Mouse (Mus musculus) ovary, postnatal 14 days (tissue): ENCODE data around the gene Pgghg.
"Not testable (repeated sequence)": the region's sequence is repeated elsewhere in the genome, so short reads cannot be mapped to it uniquely, and the experiment has no call there.

Source experiments
- DNase-seq: peaks from one replicate; pipeline ENCODE4 v3.0.0; 2022; ENCODE audit warnings: low spot score

Gene Pgghg

DNA sequence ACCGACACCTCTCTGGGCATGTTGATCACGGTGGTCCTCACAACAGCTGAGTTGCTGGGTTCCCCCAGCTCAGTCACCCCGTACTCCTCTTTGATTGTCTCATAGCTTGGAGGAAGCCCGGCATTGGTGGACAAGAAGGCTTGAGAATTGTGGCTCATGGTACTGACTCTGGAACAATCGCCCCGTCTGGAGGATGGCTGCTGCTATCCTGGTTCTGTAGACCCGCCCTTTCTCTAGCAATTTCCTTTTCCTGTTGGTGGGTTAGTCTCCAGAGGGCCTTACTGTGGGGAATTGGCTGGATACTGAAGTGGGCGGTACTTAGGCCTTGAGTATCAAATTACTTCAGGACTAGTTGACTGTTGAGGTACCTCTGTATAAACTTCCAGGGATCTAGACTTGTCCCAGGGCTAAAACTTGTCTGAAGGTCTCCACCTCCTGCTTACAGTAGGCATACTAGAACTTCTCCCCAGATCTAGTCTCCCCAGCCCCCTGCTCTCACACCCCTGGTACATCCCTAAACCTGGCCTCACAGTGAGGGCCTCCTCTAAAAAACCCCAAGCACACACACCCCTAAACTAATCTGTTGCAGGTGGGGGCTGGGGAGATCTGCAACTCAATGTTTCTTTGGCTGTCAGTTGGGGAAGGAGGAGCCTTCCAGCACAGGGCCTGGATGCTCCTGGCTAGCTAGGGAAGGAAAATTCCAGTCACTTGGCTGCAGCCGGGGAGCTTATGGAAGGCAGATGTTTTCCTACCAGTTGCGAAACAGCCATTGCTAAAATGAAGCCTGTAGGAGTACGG lies 14.8 kb downstream of the Pgghg start, which contains the start of the genes Gm45717 and Ifitm2:
TSS of gene Gm45717 (minus strand) at position 180 of the 798 bp plus-strand sequence.
TSS of gene Ifitm2 (minus strand) at position 230 of the 798 bp plus-strand sequence.
- DNase-seq: peak; percentile 78

DNA sequence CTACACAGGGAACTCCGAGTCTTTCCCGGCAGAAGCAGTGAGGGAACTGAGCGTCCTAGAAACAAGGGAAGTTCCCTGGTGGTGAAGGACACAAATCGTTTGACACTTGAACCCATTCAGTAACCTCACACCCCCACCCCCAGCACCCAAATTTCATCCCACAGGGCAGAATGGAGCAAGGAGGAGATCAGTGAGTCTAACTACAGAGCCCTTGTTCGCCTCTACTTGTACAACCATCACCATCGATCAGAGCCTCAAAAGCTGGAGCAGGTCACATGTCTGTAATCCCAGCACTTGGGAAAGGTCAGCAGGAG lies 15.3 kb downstream of the Pgghg start:
- DNase-seq: no peak

DNA sequence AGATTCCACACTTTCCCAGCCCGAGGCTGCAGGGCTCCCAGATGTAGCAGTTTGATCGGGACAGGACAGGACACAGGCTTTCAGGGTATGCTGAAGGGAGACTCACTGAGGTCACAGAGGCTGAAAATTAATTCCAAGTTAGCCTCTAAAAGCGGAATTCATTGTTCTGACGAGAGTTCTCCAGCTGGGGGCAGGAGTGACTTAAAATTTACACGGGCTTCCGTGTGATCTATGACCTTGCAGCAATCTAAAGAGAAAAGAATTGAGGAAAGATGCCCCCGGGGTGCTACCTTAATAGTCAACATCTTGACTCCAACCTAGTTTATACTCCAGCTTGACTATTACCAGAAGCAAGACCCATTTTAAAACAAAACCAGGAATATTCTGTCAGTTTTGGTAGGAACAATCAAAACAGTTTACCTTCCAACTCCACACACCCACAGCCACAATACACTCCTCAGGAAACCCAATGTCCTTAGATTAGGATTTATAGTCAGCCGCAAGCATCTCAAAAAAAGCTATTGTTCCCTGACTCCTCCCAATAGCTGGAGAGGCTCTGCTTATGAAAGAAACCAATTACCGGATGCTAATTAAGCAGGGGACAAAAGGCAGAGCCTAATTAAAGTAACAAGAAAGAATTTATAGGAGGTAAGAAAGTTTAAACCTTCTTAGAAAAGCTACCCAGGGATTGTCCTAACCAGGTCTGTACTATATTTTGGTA lies 18.1 kb downstream of the Pgghg start:
- DNase-seq: no peak

DNA sequence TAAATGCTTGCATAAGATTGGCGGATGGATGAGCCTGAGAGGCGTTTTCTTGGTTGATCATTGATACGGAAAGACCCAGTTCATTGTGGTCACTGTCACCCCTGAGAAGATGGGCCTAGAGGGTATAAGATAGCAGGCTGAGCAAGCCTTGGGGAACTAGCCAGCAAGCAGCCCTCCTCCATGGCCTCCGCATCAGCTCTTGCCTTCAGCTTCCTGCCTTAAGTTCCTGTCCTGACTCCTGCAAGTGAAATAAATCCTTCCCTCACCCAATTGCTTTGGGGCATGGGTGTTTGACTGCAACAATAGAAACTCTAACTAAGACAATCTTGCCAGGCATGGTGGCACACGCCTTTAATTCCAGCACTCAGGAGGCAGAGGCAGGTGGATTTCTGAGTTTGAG lies 18.8 kb downstream of the Pgghg start:
- DNase-seq: no peak

DNA sequence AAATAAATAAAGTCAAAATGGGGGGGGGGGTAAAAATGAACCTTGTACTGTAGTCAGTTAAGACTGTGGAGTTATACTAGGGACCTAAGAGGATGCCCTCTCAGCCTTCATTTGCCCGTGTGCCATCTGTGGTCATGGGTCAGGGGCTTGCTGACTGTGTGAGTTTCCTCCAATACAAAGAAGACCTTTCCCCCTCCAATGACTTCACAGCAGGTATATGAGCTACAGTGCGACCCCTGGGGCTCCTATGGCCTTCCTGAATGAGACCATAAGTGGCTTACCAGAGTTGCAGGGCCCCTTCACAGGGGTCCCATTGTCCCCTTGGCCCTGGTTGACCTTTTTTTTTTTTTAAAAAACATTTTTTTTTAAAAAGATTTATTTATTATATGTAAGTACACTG lies 20.2 kb downstream of the Pgghg start:
- no peak for DNase-seq

DNA sequence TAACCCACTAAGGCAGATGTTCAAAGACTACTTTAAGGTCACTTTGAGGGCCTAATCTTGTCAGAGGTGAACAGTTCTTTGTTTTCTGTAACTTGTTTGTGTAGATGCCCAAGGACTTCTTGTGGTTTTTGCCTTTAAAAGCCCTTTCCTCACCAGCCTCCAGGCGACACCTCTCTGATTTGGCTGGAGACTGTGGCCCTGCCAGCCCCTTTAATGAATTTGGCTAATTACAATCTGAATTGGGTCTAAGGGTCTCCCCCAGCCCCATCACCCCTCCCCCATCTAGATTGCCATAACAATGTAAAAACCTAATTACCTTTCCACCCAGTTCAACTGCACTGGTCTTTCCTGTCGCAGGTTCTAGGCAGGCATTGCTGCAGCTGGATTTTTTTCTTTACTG lies 21.5 kb downstream of the Pgghg start:
- DNase-seq: no peak

GRCm38 (mm10) chr7:140966921-140967320 lies 25.7 kb downstream of the Pgghg start, which contains the start of gene Ifitm1:
TSS of gene Ifitm1 (plus strand) at chr7:140967221.
- no peak for DNase-seq

- no peak for DNase-seq
Measured at GRCm38 (mm10) chr7:140967862-140968591, 26.8 kb downstream of the Pgghg start.

DNA sequence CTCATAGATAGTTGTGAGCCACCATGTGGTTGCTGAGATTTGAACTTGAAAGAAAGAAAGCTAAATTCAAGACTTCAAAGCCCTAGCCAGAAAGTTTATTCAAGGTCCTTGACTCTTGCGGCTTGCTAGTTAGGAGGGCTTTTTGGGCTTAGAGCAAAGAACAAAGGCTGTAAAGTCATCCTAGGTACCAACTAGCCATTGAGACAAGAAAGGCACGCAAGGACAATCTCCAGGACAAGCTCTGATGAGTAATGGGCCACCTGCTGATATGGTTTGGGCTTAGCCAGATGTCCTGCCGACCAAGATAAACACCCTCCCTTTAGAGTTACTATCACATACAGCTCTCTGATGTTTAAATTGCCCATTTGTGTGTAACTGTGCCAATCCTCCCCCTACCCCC lies 27.5 kb downstream of the Pgghg start:
- not testable (repeated sequence) for DNase-seq

- no peak for DNase-seq
Measured at GRCm38 (mm10) chr7:140970931-140971330, 29.7 kb downstream of the Pgghg start.

DNA sequence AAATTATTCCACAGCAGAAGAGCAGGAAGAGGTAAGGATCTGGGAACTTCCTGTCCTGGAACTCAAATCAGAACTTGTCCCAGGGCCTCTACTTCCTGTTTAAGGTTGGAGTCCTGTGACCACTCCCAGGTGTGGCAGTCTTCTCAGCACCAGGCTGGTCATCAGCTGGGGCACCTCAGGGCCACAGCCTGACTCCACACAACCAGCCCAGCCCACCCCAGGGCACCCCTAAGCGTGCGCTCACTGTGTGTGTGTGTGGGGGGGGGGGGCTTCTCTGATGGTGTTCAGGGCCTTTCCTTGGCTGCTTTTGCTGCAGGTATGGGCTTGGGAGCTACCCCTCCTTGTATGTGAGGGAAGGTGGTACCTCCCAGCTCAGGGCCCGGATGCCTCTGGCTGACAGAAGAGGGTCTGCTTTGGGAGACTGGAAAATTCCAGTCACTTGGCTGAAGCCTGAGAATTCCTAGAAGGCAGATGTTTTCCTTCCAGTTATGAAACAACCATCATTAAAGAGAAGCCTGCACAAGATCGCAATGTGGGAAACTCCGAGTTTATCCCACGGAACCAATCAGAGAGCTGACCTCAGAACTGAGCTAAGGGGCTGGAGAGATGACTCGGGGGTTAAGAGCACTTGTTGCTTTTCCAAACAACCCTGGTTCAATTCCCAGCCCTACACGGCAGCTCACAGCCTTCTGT lies 30.4 kb downstream of the Pgghg start:
- DNase-seq: no peak

DNA sequence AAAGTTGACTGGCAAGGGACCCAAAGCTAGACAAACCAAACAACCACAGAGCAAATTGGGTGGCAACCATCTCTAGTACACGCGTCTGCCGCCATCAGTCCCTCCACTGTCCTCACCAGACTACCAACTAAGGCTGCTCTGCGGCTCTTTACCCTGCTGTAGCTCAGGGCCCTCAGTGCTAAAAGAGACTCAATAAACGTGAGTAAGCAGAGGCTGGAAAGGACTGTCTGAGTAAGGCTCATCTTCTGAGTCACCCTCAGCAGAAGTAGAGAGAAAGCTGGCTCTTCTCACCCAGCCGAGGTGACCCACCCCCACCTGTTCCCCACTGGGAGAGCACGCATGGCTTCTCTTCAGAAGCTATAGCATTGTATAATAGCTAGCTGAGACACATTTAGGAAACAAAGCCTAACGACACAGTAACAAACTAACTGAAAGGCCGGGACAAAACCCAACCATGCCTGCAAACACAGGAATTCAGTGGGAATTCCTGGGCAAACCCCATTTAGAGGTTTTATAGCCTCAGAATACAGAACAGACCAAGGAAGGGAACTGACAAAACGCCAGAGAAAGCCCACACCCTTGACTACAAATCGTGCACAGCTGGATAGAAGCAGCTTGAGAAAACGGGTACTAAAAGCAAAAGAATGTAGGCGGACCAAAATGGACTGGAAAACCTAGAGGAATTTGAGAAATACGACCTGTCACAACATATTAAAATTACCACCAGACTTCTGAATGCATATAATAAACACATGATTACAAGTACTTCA lies 32.4 kb downstream of the Pgghg start:
- no peak for DNase-seq

DNA sequence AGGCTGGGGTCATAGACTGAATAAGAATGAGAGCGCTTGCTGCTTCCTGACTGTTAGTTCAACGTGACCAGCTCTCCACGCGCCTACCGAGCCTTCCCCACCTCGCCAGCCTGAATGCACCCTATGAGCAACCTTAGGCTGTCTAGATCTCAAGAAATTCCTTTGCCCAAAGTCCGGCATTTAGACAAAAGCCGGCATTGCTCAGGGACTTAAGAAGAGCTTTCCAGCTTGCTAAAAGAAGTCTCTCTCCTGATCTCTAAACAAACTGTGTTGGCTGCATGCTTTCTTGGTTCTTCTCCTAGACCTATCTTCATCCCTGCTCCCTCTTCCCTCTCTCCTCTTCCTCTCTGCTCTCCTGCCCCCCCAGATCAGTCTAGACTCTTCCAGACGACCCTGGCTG lies 33.7 kb downstream of the Pgghg start:
- DNase-seq: no peak

DNA sequence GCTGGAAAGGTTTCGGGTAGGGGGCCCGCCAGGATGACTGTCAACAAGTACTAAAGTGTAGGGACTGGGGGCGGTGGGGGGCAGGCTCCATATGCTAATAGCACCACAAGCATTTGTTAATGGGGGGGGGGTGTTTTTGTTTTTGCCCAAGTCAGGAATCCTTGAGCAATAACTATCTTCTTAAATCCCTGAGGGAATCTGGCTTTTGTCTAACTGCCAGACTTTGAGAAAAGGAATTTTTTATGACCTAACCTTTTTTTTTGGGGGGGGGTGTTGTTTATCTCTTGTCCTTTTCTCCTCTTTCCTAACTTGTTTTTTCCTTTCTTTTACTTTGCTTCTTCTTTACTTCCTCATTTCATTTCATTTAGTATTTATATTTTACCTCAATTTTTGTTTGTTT lies 34.3 kb downstream of the Pgghg start:
- no peak for DNase-seq

- DNase-seq: not testable (repeated sequence)
Measured at GRCm38 (mm10) chr7:140976720-140977119, 35.5 kb downstream of the Pgghg start.

DNA sequence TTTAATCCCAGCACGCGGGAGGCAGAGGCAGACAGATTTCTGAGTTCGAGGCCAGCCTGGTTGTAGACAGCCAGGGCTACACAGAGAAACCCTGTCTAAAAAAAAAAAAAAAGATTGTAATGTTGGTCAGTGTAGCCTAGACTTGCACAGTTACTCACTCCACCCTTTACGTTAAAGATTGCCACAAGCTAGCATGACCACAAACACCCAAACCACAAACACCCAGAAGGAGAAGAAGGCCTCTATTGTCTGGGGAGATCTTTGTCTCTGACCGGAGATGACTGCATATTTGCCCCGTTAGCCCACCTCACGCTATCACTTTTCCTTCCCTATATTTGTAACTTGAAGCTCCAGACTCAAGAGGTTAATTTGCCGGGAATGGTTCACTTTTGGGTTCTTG lies 40.5 kb downstream of the Pgghg start:
- DNase-seq: no peak

GRCm38 (mm10) chr7:140982971-140983370 lies 41.8 kb downstream of the Pgghg start:
- no peak for DNase-seq

DNA sequence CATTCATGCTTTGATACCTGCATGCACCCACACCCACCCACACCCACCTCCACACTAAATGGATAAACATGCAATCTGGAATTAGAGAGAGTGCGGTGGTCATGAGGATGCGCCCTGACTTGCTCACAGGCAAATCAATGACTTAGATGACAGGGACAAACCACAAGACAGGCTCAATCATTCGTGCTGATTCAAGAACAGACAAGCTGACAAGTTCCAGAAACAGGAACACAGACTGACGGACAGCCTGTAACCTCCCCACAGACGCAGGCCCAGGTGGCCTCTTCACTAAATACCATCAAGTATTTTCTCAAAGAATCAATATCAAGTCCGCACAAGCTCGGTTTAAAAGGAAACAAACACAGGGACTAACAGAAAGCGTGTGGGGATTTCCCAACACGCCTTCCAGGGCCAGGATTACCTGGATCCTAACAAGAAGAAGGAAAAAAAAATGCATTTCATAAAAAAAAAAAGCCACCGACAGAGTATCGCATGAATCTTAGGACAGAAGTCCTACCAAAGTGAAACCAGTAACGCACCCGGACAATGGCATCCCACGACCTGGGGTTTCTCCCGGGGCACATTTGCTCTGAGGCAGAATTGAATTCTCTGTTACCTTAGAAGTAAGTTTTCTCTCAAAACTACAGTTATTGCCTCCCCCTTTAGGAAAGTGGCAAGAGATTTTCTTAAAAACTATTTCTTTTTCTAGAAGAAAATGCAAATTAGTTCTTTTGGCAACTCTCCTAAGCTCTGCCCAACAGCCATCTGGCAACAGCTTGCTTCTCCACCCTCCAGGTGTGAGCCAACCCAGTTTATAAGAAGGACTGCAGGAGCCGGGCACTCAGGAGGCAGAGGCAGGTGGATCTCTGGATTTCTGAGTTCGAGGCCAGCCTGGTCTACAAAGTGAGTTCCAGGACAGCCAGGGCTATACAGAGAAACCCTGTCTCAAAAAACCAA lies 46.3 kb downstream of the Pgghg start:
- DNase-seq: no peak

DNA sequence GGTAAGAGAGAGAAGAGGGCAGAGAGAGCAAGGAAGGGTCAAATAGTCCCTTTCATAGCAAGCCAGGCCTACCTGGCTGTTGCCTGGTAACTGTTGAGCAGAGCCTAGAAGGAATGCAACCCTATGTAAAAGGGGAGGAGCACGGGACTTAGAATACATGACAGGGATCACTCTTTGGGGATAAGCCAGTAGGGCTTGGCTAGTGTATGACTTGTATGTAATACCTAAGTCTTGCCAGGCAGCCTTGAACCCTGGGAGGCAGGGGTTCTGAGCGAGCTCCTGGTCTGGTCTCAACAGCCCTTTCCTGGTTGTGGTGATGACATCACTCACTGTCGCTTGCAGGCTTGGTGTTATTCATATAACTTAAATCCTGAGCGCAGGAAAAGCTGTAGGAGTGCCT lies 47.8 kb downstream of the Pgghg start:
- DNase-seq: no peak

- no peak for DNase-seq
Measured at GRCm38 (mm10) chr7:140990185-140990584, 49.0 kb downstream of the Pgghg start.
